Mouse (Mus musculus) CH12.LX (cell line): ENCODE data around the gene Med23. TPM values are rescaled to one million over a fixed set of nuclear protein-coding genes. Genes with fewer than 3 reads are reported as not detected.

Experiments
- DNase-seq: peaks from one replicate; pipeline ENCODE4 v3.0.0-alpha.2; 2013; ENCODE audit errors: extremely low read depth
- H3K27ac ChIP-seq: 2 replicates; pipeline ENCODE4 v1.5.1; 2012; ENCODE audit warnings: low read depth, mild to moderate bottlenecking, control low read depth, moderate library complexity; ENCODE audit not compliant: insufficient read depth
- H3K27me3 ChIP-seq: replicated peaks from 2 replicates; pipeline ENCODE3; 2012; ENCODE audit warnings: inconsistent platforms
- H3K36me3 ChIP-seq, 2 experiments: replicated peaks in 1 of 2; 2 replicates each; pipeline versions ENCODE3 to v1.6.1; 2012; ENCODE audit warnings: inconsistent platforms in 1 of 2, low read length in 1 of 2, mild to moderate bottlenecking in 1 of 2, mixed read lengths in 1 of 2, moderate library complexity in 1 of 2; ENCODE audit not compliant: control insufficient read depth in 1 of 2, insufficient read depth in 1 of 2
- H3K4me1 ChIP-seq, 2 experiments: 2 replicates each; pipeline ENCODE4 v1.6.1; 2012; ENCODE audit warnings: inconsistent platforms in 1 of 2, moderate library complexity in 1 of 2; ENCODE audit not compliant: insufficient read depth in 2 of 2, control insufficient read depth in 1 of 2
- H3K4me2 ChIP-seq: 2 replicates; pipeline ENCODE4 v1.6.1; 2012; ENCODE audit warnings: low read depth, mild to moderate bottlenecking, control low read depth; ENCODE audit not compliant: poor library complexity, insufficient read depth, severe bottlenecking
- H3K4me3 ChIP-seq, 3 experiments: fragments of 150-350 bp in 1 of 3; sonication (generic) in 1 of 3; replicated peaks in 1 of 3; 2 replicates each; pipeline versions ENCODE3 to v1.5.1; 2011 to 2012; ENCODE audit warnings: low read depth in 2 of 3, low read length in 2 of 3, mild to moderate bottlenecking in 2 of 3, moderate library complexity in 2 of 3, control low read depth in 1 of 3, improper control_type of control experiment in 1 of 3, inconsistent platforms in 1 of 3, mixed read lengths in 1 of 3; ENCODE audit not compliant: poor library complexity in 1 of 3
- H3K79me2 ChIP-seq: replicated peaks from 2 replicates; pipeline ENCODE4 v1.6.1; 2012; ENCODE audit warnings: mild to moderate bottlenecking, moderate library complexity; ENCODE audit not compliant: control insufficient read depth, poor library complexity, insufficient read depth, severe bottlenecking; ENCODE audit errors: extremely low read depth
- H3K9ac ChIP-seq: 2 replicates; pipeline ENCODE4 v1.6.1; 2012; ENCODE audit warnings: low read depth, mild to moderate bottlenecking, control low read depth, moderate library complexity; ENCODE audit not compliant: insufficient read depth
- H3K9me3 ChIP-seq: replicated peaks from 2 replicates; pipeline ENCODE3; 2012; ENCODE audit warnings: low read length, inconsistent platforms, mixed read lengths
- BHLHE40 ChIP-seq: IDR thresholded peaks from 2 replicates; pipeline ENCODE4 v1.6.1; 2011; ENCODE audit warnings: mild to moderate bottlenecking, low read depth, low read length, improper control_type of control experiment
- CHD1 ChIP-seq: IDR thresholded peaks from 2 replicates; pipeline ENCODE4 v1.6.1; 2012; ENCODE audit warnings: low read depth, low read length, improper control_type of control experiment, inconsistent platforms
- CHD2 ChIP-seq: IDR thresholded peaks from 2 replicates; pipeline ENCODE4 v1.6.1; 2011; ENCODE audit warnings: low read length, improper control_type of control experiment
- CTCF ChIP-seq, 2 experiments: IDR thresholded peaks in 1 of 2; conservative IDR thresholded peaks in 1 of 2; 2 replicates each; pipeline ENCODE4 v1.5.1; 2011 to 2012; ENCODE audit warnings: low read depth in 2 of 2, low read length in 2 of 2, improper control_type of control experiment in 1 of 2, inconsistent platforms in 1 of 2, mild to moderate bottlenecking in 1 of 2, moderate library complexity in 1 of 2
- ELF1 ChIP-seq: IDR thresholded peaks from 2 replicates; pipeline ENCODE4 v1.6.1; 2014; ENCODE audit warnings: low read depth, mild to moderate bottlenecking, inconsistent platforms, low read length, improper control_type of control experiment
- ETS1 ChIP-seq: conservative IDR thresholded peaks from 2 replicates; pipeline ENCODE4 v1.6.1; 2012; ENCODE audit warnings: low read depth, mild to moderate bottlenecking, inconsistent platforms, low read length, improper control_type of control experiment, moderate library complexity
- IRF4 ChIP-seq: IDR thresholded peaks from 2 replicates; pipeline ENCODE4 v1.6.1; 2014; ENCODE audit warnings: low read depth, mild to moderate bottlenecking, inconsistent platforms, low read length, improper control_type of control experiment
- MAZ ChIP-seq: IDR thresholded peaks from 2 replicates; pipeline ENCODE4 v1.6.1; 2012; ENCODE audit warnings: low read depth, mild to moderate bottlenecking, inconsistent platforms, low read length, improper control_type of control experiment, moderate library complexity
- MYC ChIP-seq: IDR thresholded peaks from 2 replicates; pipeline ENCODE4 v1.6.1; 2011; ENCODE audit warnings: low read depth, mild to moderate bottlenecking, improper control_type of control experiment, low read length
- PAX5 ChIP-seq: IDR thresholded peaks from 2 replicates; pipeline ENCODE4 v1.6.1; 2012; ENCODE audit warnings: low read length, inconsistent platforms, mixed read lengths
- POLR2AphosphoS2 ChIP-seq: IDR thresholded peaks from 2 replicates; pipeline ENCODE4 v1.6.1; 2011; ENCODE audit warnings: low read depth, low read length, improper control_type of control experiment
- RCOR1 ChIP-seq: conservative IDR thresholded peaks from 2 replicates; pipeline ENCODE4 v1.6.1; 2012; ENCODE audit warnings: low read depth, mild to moderate bottlenecking, inconsistent platforms, low read length, improper control_type of control experiment
- SIN3A ChIP-seq: IDR thresholded peaks from 2 replicates; pipeline ENCODE4 v1.6.1; 2012; ENCODE audit warnings: low read length, improper control_type of control experiment, inconsistent platforms
- SMC3 ChIP-seq: IDR thresholded peaks from 2 replicates; pipeline ENCODE4 v1.6.1; 2011; ENCODE audit warnings: low read depth, low read length, improper control_type of control experiment
- TCF12 ChIP-seq: IDR thresholded peaks from 2 replicates; pipeline ENCODE4 v1.6.1; 2014; ENCODE audit warnings: low read depth, mild to moderate bottlenecking, inconsistent platforms, low read length, improper control_type of control experiment
- ZC3H11A ChIP-seq: IDR thresholded peaks from 2 replicates; pipeline ENCODE4 v1.6.1; 2012; ENCODE audit warnings: low read depth, mild to moderate bottlenecking, inconsistent platforms, low read length, improper control_type of control experiment
- ZKSCAN1 ChIP-seq: IDR thresholded peaks from 2 replicates; pipeline ENCODE4 v1.6.1; 2012; ENCODE audit warnings: low read depth, inconsistent platforms, low read length, improper control_type of control experiment, borderline replicate concordance
- dilution Hi-C: fragments of 300-500 bp; cut with MboI; formaldehyde crosslinking; loops from 2 replicates; pipeline ENCODE4 v1.14.3; 2020; ENCODE audit warnings: low sequenced_read_pairs; ENCODE audit not compliant: extremely low pct_unique_long_range_greater_than_20kb, extremely low pct_ligation_motif_present
- in situ Hi-C: fragments of 300-500 bp; cut with MboI; formaldehyde crosslinking; loops from 3 replicates; pipeline ENCODE4 v1.14.3; 2019; ENCODE audit warnings: low sequenced_read_pairs, low pct_ligation_motif_present, low pct_unique_long_range_greater_than_20kb, mixed read lengths
- polyA plus RNA-seq: library from polyadenylated mRNA; unstranded; fragments of >175 nt; gene quantifications from 2 replicates; pipeline ENCODE4 v1.2.1, GENCODE M21; 2012; ENCODE audit warnings: low read depth; ENCODE audit not compliant: insufficient read length
- total RNA-seq, 2 experiments: library from RNA; depleted of rRNA; stranded (reverse); fragments of 300-350 nt in 1 of 2; fragments of >200 nt in 1 of 2; gene quantifications; 2 replicates each; pipeline ENCODE4 v1.2.3; 2012 to 2014

Gene Med23
- total and polyA plus RNA-seq, 3 experiments = 43.5 to 45.7 (median 45.6) TPM

- Histone ChIP-seq H3K27me3 (no peaks in the 10 kb centered on the region), H3K36me3 (no peaks in the 10 kb centered on the region), H3K27ac (no peak overlapping the region), H3K9ac (no peak overlapping the region), H3K79me2 (no peaks in the 10 kb centered on the region), H3K4me2 (no peak overlapping the region), H3K4me1 (no peaks in the 10 kb centered on the region), H3K9me3 (no peaks in the 10 kb centered on the region), H3K4me3 (no peak overlapping the region)
- no peak for DNase-seq
- in situ Hi-C loops (no loop called here), dilution Hi-C loops (no loop called here)
- TF ChIP-seq POLR2AphosphoS2 = no peak
- TF ChIP-seq SIN3A = no peak
- no peak for TF ChIP-seq CHD2
- no peak for TF ChIP-seq TCF12
- TF ChIP-seq IRF4 = no peak
- TF ChIP-seq ZKSCAN1 = no peak
- TF ChIP-seq ELF1 = no peak
- TF ChIP-seq RCOR1 = no peak
- no peak for TF ChIP-seq ZC3H11A
- no peak for TF ChIP-seq CHD1
- no peak for TF ChIP-seq PAX5
- no peak for TF ChIP-seq ETS1
- no peak for TF ChIP-seq MAZ
- TF ChIP-seq MYC = no peak
- no peak for TF ChIP-seq BHLHE40
Measured at GRCm38 (mm10) chr10:24863146-24863545, 6.6 kb upstream of the Med23 start.

GRCm38 (mm10) chr10:24864434-24864833, 5.4 kb upstream of the Med23 start:
- dilution Hi-C loops = no loop called here
- TF ChIP-seq CTCF (conservative IDR thresholded peaks at IDR 0.05 in 1 of 2, IDR thresholded peaks at IDR 0.05 in 1 of 2; ENCODE audit: low read depth in 2 of 2, low read length in 2 of 2) = peak in 1 of 2 experiments; percentile 52; a peak in 2 of 4 replicates
- peak; percentile 17; the same call in 1 of the 2 replicates for TF ChIP-seq SMC3
- TF ChIP-seq ETS1 = no peak
- in situ Hi-C loops = no loop called here
- no peak overlapping the region for H3K27ac ChIP-seq
- no peaks in the 10 kb centered on the region for H3K79me2 ChIP-seq
- peak; percentile 26 for DNase-seq
- H3K4me1 ChIP-seq = no peaks in the 10 kb centered on the region
- no peak overlapping the region for H3K9ac ChIP-seq
- no peaks in the 10 kb centered on the region for H3K9me3 ChIP-seq
- no peak overlapping the region for H3K4me2 ChIP-seq
- no peak overlapping the region for H3K4me3 ChIP-seq
- H3K36me3 ChIP-seq = no peaks in the 10 kb centered on the region
- H3K27me3 ChIP-seq = no peaks in the 10 kb centered on the region
